Mouse (Mus musculus) right cerebral cortex, postnatal 14 days (tissue): ENCODE results near the gene Lrrk1.

ENCODE experiments used
- DNase-seq: peaks from one replicate; pipeline ENCODE4 v3.0.0; 2022

The Lrrk1 gene

GRCm38 (mm10) chr7:66376560-66376959, 11.6 kb downstream of the Lrrk1 start:
- no peak for DNase-seq

DNA sequence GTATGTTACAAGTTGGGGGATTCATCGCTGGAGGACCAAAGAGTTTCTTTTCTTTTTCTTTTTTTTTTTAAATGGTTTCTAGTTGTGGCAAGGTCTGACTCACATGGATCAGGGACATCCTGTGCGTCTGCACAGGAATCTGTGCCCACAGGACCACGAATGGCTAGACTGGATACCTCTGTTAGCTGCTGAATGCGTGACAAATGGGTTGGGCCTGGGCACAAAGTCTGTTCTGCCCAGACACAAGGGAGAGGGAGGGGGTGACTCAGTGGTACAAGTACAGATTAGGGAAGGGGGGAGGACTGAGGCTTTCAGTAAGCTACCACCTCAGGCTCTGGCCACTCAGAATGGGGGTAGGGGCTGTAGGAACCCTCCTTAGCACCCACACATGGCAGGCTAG, 12.4 kb downstream of the Lrrk1 start:
- no peak for DNase-seq

DNA sequence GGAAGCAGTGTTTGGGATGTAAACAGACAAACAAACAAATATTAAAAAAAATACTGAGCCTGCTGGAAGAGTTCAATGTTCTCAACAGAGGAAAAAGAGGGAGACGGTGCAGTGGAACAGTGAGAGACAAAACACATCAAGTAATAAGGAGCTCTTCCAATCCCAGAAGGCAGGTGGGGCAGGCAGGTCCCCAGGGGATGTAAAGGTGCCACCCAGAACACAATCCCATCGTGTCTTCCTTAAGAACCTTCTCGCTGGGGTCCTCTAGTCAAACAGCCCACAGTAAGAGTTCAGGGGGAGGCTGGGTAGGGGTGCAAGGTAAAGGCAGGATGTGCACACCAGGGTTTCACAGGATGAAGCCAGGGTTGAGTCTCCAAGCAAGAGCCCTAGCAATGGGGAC, 14.8 kb downstream of the Lrrk1 start:
- DNase-seq, result no peak

DNA sequence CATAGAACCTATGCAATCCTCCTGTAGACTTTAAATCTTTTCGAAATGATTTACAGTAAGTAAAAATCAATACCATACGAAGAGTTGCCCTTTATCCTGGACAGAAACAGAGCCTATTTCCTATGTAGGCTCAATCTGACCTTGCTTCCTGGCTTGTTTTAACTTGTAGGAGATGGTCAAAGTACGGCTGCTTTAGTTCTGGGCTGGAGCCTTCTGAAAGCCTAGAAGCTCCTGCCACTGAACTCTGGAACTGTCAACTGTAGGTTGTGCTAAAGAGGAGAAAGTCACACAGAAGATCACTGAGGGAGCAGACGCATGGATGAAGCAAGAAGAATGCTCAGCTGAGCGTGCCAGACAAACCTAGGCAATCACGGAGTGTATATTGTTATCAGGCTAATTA, 17.2 kb downstream of the Lrrk1 start:
- DNase-seq, result no peak

DNA sequence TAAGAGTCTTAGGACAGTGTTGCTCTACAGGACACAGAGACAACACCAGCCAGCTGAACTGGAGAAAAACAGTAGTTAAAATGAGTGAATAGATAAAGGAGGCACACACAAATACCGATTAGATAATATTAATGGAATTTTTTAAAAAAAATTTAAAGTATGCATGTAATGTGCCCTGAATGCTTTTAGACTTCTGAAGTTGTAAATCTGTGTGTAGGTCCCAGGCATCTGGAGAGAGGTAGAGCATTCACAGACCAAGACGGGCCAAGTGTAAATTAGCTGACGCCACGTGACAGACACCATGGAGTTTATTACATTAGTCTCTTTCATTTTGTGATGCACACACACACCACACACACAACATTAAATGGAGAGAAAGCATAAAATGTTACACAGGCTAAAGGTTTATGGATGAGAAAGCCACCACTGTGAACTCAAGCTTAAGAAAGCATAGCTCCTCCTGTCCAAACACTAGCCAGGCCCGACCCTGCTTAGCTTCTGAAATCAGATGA, 18.2 kb downstream of the Lrrk1 start:
- no peak for DNase-seq

- DNase-seq, result no peak
Measured at GRCm38 (mm10) chr7:66369071-66369933, 18.8 kb downstream of the Lrrk1 start.

GRCm38 (mm10) chr7:66365904-66366303, 22.2 kb downstream of the Lrrk1 start, which contains the start of gene Gm10974:
Gene Gm10974, plus strand, starts transcription at chr7:66365905.
- DNase-seq, result no peak

- DNase-seq, result no peak
Measured at GRCm38 (mm10) chr7:66365411-66365810, 22.7 kb downstream of the Lrrk1 start.

- no peak for DNase-seq
Measured at GRCm38 (mm10) chr7:66364491-66364890, 23.7 kb downstream of the Lrrk1 start.

GRCm38 (mm10) chr7:66359044-66359443, 29.1 kb downstream of the Lrrk1 start:
- DNase-seq, result no peak

GRCm38 (mm10) chr7:66358461-66358860, 29.7 kb downstream of the Lrrk1 start:
- DNase-seq, result no peak

DNA sequence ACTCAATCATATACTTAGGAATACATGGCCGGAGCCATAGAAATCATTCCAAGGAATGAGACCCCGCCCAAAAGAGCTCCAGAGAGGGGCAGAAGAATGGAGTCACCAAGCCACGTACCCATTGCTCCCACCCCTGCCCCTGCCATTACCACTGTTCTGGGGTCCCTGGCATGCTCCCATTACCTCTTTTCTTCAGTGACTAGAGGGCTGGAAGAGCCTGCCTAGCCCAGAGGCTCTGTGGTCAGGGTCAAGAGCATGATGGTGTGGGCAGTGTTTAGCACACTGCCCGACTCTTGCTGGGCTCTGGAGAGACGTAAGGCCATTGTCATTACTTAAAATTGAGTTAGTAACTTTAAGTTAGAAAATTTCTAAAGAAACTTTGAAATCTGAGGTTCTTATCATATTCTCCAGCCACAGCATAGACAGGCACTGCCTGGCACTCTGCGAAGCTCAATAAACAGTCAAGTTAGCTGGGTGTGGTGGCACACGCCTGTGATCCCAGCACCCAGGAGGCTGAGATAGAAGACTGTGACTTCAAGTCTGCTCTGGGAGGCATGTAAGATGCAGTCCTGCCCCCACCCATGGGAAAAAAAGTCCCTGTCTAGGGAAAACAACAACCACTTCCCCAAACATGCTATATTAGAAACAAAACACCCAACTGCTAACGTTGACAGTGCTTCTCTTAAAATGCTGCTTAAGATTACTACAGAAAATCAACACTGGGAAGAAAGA, 32.2 kb downstream of the Lrrk1 start:
- DNase-seq, result no peak

DNA sequence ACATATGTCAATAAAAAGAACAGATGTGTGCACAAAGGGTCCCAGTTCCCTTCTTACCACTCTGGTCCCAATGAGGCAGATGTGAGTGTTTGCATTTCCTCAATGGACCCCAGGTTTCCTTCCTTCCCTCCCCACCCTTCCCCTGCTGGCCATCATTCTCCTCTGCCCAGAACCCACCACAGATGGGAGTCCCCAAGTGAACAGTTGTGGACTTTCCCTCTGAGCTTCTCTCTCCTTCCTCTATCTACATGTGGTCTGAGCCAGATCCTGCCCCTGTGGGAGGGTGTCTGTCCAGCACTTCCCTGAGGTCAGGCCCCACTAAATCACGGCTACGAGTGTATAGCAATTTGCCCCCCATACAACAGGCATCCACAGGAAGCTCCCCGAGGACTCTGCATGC, 33.2 kb downstream of the Lrrk1 start:
- no peak for DNase-seq

GRCm38 (mm10) chr7:66351074-66351473, 37.1 kb downstream of the Lrrk1 start:
- DNase-seq, result no peak

DNA sequence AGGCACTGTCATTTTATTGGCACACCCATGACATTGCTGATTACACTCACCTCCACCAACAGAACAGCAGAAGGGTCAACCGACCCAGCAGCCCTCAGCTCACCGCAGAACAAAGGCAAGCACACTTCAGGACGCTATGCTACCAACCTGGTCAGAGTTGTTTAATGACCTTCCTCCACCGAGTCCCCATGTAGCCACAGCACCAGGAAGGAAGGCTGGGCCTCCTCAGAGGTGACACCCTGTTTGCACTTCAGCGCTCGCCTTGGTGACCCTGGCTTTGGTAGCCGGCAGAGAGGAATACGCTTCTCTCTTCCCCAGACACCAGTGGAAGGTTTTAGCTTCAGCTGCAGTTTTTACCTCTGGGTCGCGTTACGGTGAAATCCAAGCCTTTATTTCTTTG, 38.5 kb downstream of the Lrrk1 start:
- no peak for DNase-seq

DNA sequence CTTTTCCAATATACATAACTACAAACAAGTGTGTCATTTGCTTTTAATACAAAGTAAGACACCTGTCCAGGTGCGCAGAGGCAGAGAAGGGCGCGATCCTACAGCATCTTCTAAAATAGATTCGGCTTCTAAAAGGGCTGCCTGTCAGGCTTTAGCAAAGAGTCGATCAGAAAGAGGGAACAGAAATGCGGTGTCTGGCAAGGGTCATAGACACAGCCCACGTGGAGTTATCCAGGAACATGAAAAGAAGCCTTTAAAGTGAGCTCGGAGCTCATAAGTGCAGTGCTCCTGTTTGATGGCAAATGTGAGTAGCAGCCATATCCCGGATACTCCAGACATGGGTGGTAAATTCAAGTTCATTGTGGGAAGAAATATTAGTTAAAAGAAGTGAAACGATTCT, 39.6 kb downstream of the Lrrk1 start:
- no peak for DNase-seq

GRCm38 (mm10) chr7:66346959-66347663, 41.0 kb downstream of the Lrrk1 start:
- DNase-seq, result no peak

- no peak for DNase-seq
Measured at GRCm38 (mm10) chr7:66343307-66343706, 44.8 kb downstream of the Lrrk1 start.

DNA sequence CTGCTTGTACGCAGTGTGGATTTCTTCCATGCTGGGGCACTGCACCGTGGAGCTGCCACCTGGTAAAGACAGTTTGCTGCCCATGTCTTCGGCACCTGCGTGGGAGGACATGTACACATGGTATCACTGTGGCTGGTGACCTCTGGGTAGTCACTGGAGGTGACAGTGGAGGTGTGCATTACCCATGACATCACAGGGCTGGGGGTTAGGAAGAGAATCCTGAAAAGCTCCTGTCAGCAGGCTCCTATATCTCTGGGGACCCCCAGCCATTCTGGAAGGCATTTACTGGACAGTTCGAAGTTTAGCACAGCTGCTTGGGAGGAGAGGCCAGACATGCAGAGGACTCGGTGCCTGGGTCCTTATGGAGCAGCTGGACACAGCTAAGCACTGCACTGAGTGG, 45.3 kb downstream of the Lrrk1 start:
- DNase-seq, result no peak

- DNase-seq, result peak; percentile 44
Measured at GRCm38 (mm10) chr7:66342323-66342722, 45.8 kb downstream of the Lrrk1 start.

- no peak for DNase-seq
Measured at GRCm38 (mm10) chr7:66340044-66340443, 48.1 kb downstream of the Lrrk1 start.

DNA sequence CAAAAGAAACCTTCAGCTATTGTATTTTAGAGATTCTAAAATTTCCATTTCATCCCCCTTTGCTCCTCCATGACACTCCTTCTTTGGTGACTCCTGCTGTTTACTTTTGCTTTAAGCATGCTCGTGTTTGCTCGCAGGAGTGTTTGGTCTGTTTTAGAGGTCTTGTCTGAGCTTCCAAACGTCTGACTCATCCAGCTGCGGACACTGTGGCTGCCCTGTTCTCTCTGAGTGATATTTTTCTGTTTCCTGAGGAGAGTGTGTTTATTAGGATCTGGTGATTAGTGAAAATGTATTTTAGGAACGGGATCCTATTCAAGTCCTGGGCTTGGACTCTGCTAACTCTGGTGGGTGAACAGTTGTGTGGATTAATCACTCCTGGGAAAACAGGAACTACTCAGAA, 48.5 kb downstream of the Lrrk1 start:
- no peak for DNase-seq

- DNase-seq, result no peak
Measured at GRCm38 (mm10) chr7:66336955-66337354, 51.2 kb downstream of the Lrrk1 start.
